Mouse (Mus musculus) layer of hippocampus, adult 11-12 months (tissue): ENCODE measurements around the gene Gm13539.

Experiments used
- DNase-seq: peaks from one replicate; pipeline ENCODE4 v3.0.0; 2022; ENCODE audit warnings: low spot score

The Gm13539 gene

GRCm38 (mm10) chr2:25828344-25828947 lies 46.4 kb downstream of the Gm13539 start:
- DNase-seq: no peak

GRCm38 (mm10) chr2:25830786-25831185 lies 48.7 kb downstream of the Gm13539 start:
- no peak for DNase-seq

- peak; percentile 81 for DNase-seq
These were observed 54.2 kb downstream of the Gm13539 start for GRCm38 (mm10) chr2:25836291-25836690.
